Mouse (Mus musculus) hindbrain, embryonic 12.5 days (tissue): ENCODE results near the gene Spred2. TPM values are rescaled to one million over a fixed set of nuclear protein-coding genes. Genes with fewer than 3 reads are reported as not detected.

Source experiments
- ATAC-seq: fragments of 200-750 bp; cut with Nextera tagmentation; 2 replicates; pipeline ENCODE4 v1.8.0; 2017; ENCODE audit warnings: moderate TSS enrichment; ENCODE audit not compliant: low FRiP score
- H3K27ac ChIP-seq: fragments of 300-500 bp; sonication (generic); 2 replicates; pipeline ENCODE4 v1.5.1; 2016; ENCODE audit warnings: mild to moderate bottlenecking
- H3K27me3 ChIP-seq: fragments of 300-500 bp; sonication (generic); 2 replicates; pipeline ENCODE4 v1.6.1; 2016; ENCODE audit warnings: mild to moderate bottlenecking
- H3K36me3 ChIP-seq: fragments of 300-500 bp; sonication (generic); 2 replicates; pipeline ENCODE4 v1.6.1; 2016; ENCODE audit warnings: mild to moderate bottlenecking
- H3K4me1 ChIP-seq: fragments of 300-500 bp; sonication (generic); 2 replicates; pipeline ENCODE4 v1.6.1; 2016
- H3K4me2 ChIP-seq: fragments of 300-500 bp; sonication (generic); replicated peaks from 2 replicates; pipeline ENCODE4 v1.6.1; 2016; ENCODE audit warnings: mild to moderate bottlenecking
- H3K4me3 ChIP-seq: fragments of 300-500 bp; sonication (generic); 2 replicates; pipeline ENCODE4 v1.5.1; 2016; ENCODE audit warnings: mild to moderate bottlenecking
- H3K9ac ChIP-seq: fragments of 300-500 bp; sonication (generic); 2 replicates; pipeline ENCODE4 v1.6.1; 2016; ENCODE audit warnings: mild to moderate bottlenecking, moderate library complexity
- H3K9me3 ChIP-seq: fragments of 300-500 bp; sonication (generic); replicated peaks from 2 replicates; pipeline ENCODE4 v1.6.1; 2016; ENCODE audit warnings: mild to moderate bottlenecking
- WGBS: fragments of 180-500 bp; shearing (Covaris S2); methylation state at CpG from one replicate; pipeline ENCODE4 v1.1.7; 2016; 5-methylcytosine and 5-hydroxymethylcytosine counted together
- polyA plus RNA-seq: library from polyadenylated mRNA; unstranded; fragments of >200 nt; fragmentation: Nextera tagmentation; extraction: Ambion mirVana; gene quantifications from 2 replicates; pipeline ENCODE4 v1.2.1, GENCODE M21; 2016

Gene Spred2
- polyA plus RNA-seq, 1 experiment from 2014 or later: 6.8 TPM

DNA sequence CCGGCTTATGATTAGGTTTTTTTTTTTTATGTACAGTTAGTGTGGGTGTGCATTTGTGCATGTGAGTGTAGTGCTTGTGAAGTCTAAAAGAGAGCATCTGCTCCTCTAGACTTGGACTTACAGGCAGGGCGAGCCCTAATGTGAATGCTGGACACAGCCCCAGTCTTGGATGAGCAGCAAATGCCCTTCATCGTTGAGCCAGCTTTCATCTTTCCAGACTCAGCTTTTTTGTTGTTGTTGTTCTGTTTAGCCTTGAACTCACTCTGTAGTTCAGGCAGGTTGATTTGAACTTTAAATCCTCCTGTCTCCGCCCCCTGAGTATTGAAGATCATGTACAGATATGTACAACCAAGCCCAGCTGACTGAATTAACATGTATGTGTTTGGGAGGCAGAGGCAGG is 4.5 kb downstream of the Spred2 start:
- no peak overlapping the region for H3K4me3 ChIP-seq
- WGBS: 92% methylated on average over 4 of the region's 4 CpGs
- H3K4me2 ChIP-seq: no peak overlapping the region

DNA sequence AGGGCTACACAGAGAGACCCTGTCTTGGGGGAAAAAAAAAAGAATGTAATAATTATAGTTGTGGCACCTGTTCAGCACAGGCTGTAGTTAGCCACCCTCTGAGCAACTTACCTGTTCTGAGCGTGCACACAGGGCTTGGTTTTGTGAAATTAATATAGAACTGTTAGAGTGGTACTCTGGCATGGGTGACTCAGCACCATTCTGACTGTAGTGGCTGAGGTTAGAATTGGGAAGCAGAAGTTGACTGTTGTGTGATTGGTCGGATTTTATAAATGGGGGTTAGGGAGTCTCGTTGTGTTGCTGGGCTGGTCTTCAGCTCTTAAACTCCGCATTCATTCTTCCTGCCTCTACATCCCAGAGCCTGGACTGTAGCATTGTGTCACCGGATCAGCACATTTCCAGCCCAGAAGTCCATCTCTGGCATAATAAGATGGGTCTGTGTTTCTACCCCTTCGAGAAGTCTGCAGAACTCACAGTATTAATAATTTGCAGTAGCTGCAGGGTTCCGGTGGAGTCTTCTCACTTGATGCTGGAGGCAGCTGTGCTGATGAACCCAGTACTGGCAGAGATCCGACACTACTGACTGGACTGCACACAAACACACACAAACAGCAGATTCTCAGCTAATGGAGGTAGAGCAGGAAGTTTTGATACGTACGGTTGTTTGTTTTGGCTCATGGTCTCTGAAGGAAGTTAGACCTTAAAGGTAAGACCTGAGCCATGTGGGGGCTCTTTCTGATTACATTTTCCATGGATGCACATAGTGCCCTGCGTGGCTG is 5.1 kb downstream of the Spred2 start:
- Histone ChIP-seq H3K36me3 (no peaks in the 10 kb centered on the region), H3K4me1 (peaks cover 15% of the 10 kb centered on the region), H3K4me2 (no peak overlapping the region), H3K9ac (no peak overlapping the region), H3K4me3 (no peak overlapping the region), H3K27me3 (no peaks in the 10 kb centered on the region), H3K27ac (no peak overlapping the region), H3K9me3 (no peaks in the 10 kb centered on the region)
- 77% methylated on average over 11 of the region's 11 CpGs for WGBS
- no peak for ATAC-seq

More for the DNA sequence above, 4.5 kb downstream of the Spred2 start:
- H3K4me1 ChIP-seq: peaks cover 15% of the 10 kb centered on the region
- no peak overlapping the region for H3K27ac ChIP-seq
- no peak overlapping the region for H3K9ac ChIP-seq
- H3K27me3 ChIP-seq: no peaks in the 10 kb centered on the region
- ATAC-seq: no peak
- H3K9me3 ChIP-seq: no peaks in the 10 kb centered on the region
- H3K36me3 ChIP-seq: no peaks in the 10 kb centered on the region

DNA sequence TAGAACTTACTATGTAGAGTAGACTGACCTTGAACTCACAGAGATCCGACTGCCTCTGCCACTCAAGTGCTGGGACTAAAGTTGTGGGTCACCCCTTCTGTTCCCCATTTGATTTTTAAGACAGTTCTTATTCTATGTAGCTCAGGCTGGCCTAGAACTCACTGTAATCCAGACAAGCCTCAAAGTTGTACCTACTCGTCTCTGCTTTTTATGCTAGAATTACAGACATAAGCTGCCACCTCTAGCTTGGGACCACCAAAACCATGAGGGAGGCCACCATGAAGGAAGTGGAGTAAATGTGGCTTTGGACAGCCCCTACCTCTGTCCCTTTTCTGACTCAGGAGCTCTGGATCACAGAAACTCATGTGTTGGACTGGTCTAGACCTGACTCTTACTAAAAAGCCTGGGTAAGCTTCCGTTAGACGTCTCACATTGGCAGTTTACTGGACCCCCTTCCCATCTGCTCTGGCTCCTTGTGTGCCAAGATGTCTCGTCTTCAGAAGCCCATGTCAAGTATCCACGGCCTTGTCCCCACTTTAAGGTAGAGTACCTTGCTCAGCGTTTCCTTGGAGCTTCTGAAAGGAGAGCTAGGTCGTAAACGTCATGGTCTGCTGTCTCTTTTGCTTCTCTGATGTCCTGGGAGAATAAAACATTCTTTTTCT is 7.5 kb downstream of the Spred2 start:
- ATAC-seq: no peak
- Histone ChIP-seq H3K36me3 (no peaks in the 10 kb centered on the region), H3K4me1 (peaks cover 12% of the 10 kb centered on the region), H3K4me2 (no peak overlapping the region), H3K9ac (no peak overlapping the region), H3K4me3 (no peak overlapping the region), H3K27ac (no peak overlapping the region), H3K27me3 (no peaks in the 10 kb centered on the region), H3K9me3 (no peaks in the 10 kb centered on the region)
- 93% methylated on average over 9 of the region's 9 CpGs for WGBS

DNA sequence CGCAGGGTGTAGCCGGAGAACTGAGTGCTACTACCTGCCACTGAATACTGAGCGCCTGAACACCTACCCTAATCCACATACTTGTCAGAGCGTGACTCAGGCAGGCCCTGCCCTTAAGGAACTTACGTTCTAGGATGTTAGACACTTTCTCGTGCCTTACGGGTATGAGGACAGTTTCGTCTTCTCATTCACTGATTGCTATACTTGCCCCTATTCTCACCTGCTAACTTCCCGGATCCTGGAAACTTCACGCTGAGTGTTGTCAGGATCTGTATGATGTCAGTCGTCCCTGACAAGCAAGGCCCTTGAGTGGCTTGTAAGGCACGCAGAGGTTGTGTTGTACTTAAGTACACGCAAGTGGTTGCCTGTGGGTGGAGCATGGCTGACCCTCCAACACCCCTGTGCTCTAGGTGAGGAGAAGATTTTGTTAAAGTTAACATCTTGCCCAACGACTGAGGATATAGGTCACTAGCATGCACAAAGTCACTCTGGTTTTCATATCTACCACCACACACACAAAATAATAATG is 8.9 kb downstream of the Spred2 start:
- no peak for ATAC-seq
- Histone ChIP-seq H3K4me1 (peaks cover 9% of the 10 kb centered on the region; the same call in 1 of the 2 replicates), H3K36me3 (no peaks in the 10 kb centered on the region), H3K9ac (no peak overlapping the region), H3K4me2 (no peak overlapping the region), H3K9me3 (no peaks in the 10 kb centered on the region), H3K27ac (no peak overlapping the region), H3K4me3 (no peak overlapping the region), H3K27me3 (no peaks in the 10 kb centered on the region)
- WGBS: 92% methylated on average over 14 of the region's 14 CpGs

DNA sequence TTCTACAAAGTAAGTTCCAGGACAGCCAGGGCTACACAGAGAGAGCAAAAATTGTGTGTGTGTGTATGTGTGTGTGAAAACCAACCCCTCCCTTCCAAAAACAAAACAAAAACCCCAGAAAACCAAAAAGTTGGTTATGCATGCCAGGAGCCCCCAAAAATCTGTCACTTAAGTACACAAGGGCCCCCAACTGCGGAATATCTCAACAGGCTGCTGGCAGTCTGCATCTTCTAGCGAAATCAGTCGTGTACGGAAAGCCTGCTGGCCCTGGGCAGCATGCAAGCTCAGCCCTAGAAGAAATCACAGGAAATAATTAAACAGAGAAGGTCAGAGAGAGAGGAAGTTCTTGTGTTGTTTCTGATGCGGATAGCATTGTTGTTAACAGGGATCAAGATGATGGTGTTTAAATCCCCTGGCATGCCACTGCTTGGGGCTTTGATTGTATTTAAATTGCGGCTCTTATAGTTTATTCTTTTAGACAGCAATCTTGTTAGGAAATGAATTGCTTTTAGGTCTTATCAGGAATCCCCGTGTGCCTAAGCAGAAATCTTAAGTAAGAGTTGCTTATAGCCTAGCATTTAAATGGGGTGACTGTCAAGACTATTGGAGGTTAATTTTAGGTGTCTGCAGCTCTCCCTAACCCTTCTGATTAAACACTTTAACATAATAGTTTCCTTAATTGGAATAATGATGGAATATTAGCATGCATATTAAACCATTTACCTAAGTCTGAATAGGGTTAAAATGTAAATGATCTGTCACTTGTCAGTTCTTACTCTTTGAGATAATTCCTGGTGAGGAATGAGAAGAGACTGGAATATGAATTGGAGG is 11.6 kb downstream of the Spred2 start:
- H3K4me2 ChIP-seq: no peak overlapping the region
- no peaks in the 10 kb centered on the region for H3K36me3 ChIP-seq
- peaks cover 9% of the 10 kb centered on the region; the same call in 1 of the 2 replicates for H3K4me1 ChIP-seq
- no peaks in the 10 kb centered on the region for H3K27me3 ChIP-seq
- 68% methylated on average over 7 of the region's 7 CpGs for WGBS
- no peak overlapping the region for H3K4me3 ChIP-seq
- H3K27ac ChIP-seq: no peak overlapping the region
- no peak for ATAC-seq
- no peak overlapping the region for H3K9ac ChIP-seq
- no peaks in the 10 kb centered on the region for H3K9me3 ChIP-seq

DNA sequence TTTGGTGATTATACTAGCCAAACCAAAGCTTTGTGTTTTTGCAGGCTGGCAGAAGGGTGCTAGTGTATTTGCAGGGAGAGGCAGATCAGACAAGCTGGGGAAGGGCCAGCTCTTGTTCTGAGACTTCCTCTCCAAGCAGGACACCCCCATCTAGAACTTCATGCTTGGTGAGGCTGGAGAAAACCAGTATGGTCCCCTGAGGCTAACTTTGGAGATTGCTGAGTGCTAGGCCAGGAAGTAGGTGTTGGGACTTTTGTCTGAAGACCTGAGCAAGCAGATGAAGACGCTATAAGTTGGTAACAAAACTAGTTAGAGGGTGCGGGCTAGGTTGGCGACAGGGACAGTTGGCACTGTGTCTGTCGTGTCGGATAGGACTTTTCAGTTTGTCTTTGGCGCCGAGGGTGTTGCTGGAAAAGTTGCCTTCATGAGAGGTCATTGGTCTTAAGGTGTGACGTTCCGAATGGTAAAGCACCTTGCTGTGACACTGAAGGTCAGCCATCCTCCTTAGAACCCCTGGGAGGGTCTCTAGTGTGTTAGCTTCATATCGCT is 14.4 kb downstream of the Spred2 start:
- ATAC-seq: no peak
- H3K4me3 ChIP-seq: no peak overlapping the region
- H3K36me3 ChIP-seq: no peaks in the 10 kb centered on the region
- no peak overlapping the region for H3K27ac ChIP-seq
- H3K9me3 ChIP-seq: no peaks in the 10 kb centered on the region
- 97% methylated on average over 10 of the region's 10 CpGs for WGBS
- no peak overlapping the region for H3K4me2 ChIP-seq
- no peaks in the 10 kb centered on the region for H3K27me3 ChIP-seq
- H3K4me1 ChIP-seq: peaks cover 15% of the 10 kb centered on the region
- H3K9ac ChIP-seq: no peak overlapping the region

DNA sequence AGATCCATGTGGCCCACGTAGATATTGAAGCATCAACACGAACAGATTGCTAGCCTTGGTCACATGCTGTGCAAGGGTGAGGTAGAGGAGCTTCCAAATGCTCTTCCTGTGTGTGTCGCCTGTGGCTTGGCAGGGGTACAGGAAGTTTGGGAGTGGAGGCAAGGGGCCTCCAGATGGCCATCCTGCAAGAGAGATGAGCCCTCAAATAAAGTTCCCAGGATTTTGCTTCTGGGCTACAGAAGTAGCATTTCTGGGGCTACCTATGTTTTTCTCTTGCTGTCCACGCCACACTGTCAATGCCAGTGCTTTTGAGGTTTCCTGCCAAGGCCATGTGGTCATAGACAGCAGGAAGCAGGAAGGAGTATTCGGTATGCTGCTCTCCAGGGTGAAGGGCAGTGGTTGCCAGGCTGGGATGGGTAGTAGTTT is 15.1 kb downstream of the Spred2 start:
- Histone ChIP-seq H3K4me3 (no peak overlapping the region), H3K9ac (no peak overlapping the region), H3K4me2 (no peak overlapping the region), H3K36me3 (no peaks in the 10 kb centered on the region), H3K27me3 (no peaks in the 10 kb centered on the region), H3K4me1 (peaks cover 15% of the 10 kb centered on the region), H3K27ac (no peak overlapping the region), H3K9me3 (no peaks in the 10 kb centered on the region)
- ATAC-seq: no peak
- WGBS: 80% methylated on average over 5 of the region's 5 CpGs

DNA sequence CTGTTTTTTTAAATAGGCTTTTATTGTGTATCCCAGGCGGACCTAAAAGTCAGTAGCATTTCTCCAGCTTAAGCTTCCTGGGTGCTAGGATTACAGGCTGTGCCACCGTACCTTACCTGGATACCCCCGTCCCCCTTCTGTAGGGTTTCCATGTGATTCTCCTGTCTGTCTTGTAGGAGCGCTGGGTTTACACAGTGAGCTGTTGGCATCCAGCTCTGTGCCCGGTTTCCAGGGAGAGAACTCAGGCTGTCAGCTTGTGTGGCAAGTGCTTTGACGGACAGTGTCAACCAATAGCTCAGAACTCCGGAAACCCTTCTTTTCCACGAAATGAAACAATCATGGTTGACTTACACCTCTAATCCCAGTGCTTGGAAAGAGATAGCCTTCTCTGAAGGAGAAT is 15.7 kb downstream of the Spred2 start:
- 93% methylated on average over 8 of the region's 8 CpGs for WGBS
- no peak for ATAC-seq
- no peak overlapping the region for H3K27ac ChIP-seq
- no peaks in the 10 kb centered on the region for H3K9me3 ChIP-seq
- no peaks in the 10 kb centered on the region for H3K36me3 ChIP-seq
- H3K27me3 ChIP-seq: no peaks in the 10 kb centered on the region
- H3K4me3 ChIP-seq: no peak overlapping the region
- H3K9ac ChIP-seq: no peak overlapping the region
- peaks cover 15% of the 10 kb centered on the region for H3K4me1 ChIP-seq
- H3K4me2 ChIP-seq: no peak overlapping the region

DNA sequence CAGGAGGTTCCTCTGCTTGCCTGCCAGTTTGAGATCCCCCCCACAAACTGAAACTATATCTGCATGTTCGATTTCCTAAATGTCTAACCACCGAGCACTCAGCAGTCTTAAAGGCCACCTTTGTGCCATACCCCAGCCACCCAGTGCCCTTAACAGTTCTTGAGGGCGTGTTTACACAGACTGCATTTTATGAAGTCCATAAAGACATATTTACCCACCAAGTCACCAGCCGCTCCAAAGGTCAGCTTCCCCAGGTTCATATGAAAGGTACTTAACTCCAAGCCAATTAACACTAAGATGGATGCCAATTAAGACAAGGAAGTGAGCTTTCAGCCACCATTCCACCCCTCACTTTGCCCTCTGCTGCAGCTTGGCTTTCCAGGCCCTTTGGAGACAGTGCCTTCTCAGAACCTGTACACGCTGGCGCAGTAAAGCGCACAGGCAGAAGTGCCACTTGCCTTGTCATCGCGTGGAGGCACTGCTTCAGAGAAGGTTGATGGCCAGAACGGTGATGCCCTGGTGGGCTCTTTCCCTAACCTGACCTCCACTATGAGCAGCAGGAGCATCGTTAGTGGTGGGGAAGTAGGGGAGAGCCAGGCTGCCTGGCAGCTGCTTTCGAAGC is 17.1 kb downstream of the Spred2 start:
- Histone ChIP-seq H3K4me1 (peaks cover 10% of the 10 kb centered on the region), H3K4me2 (no peak overlapping the region), H3K27ac (no peak overlapping the region), H3K36me3 (no peaks in the 10 kb centered on the region; the same call in 1 of the 2 replicates), H3K9ac (0 out of 2 replicates have a peak overlapping the region, but pooled peaks have one; percentile 33), H3K4me3 (no peak overlapping the region), H3K9me3 (no peaks in the 10 kb centered on the region), H3K27me3 (no peaks in the 10 kb centered on the region)
- WGBS: 86% methylated on average over 12 of the region's 12 CpGs
- ATAC-seq: no peak

DNA sequence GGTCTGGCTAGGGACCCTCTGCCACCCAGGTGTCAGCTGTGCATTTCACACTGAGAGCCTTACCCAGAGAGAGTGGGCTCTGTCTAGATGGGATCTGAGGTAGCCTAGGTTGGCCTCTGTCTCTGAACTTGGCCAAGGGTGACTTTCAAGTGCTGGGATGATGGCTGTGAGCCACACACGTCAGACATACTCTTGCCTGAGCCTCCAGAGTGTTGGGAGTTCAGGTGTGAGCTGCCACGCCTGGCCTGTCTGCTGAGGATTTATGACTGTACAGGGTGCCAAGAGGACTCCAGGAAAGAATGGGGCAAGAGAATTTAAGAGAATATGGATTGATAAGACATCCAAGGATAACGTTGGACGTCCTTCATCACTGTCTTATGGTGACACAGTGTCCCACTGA is 17.8 kb downstream of the Spred2 start:
- no peak overlapping the region for H3K9ac ChIP-seq
- H3K27ac ChIP-seq: no peak overlapping the region
- H3K4me3 ChIP-seq: no peak overlapping the region
- no peaks in the 10 kb centered on the region for H3K27me3 ChIP-seq
- H3K4me2 ChIP-seq: no peak overlapping the region
- H3K9me3 ChIP-seq: no peaks in the 10 kb centered on the region
- 84% methylated on average over 4 of the region's 4 CpGs for WGBS
- H3K4me1 ChIP-seq: peaks cover 10% of the 10 kb centered on the region
- H3K36me3 ChIP-seq: no peaks in the 10 kb centered on the region; the same call in 1 of the 2 replicates
- no peak for ATAC-seq

DNA sequence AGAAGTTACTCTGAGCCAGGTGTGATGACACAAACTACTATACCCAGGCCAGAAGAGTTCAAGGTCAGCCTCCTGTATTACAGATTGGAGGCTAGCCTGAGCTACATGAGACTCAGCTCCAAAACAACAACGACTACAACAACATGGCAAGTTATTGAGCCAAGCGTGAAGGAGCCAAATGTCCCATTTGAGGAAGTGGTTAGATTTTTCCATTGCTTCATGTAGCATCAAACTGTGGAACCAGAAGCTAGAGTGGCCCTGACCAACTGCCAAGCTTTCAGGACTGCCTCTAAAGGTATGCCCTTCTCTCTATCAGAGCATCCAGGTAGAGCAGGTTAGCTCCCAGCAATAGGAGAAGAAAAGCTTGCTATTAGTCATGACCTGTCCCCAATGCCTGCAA is 19.6 kb downstream of the Spred2 start:
- no peaks in the 10 kb centered on the region; the same call in 1 of the 2 replicates for H3K36me3 ChIP-seq
- no peak overlapping the region for H3K4me3 ChIP-seq
- no peak for ATAC-seq
- no peak overlapping the region for H3K27ac ChIP-seq
- H3K4me1 ChIP-seq: peaks cover 19% of the 10 kb centered on the region
- WGBS: 98% methylated on average over 2 of the region's 2 CpGs
- no peaks in the 10 kb centered on the region for H3K27me3 ChIP-seq
- H3K9ac ChIP-seq: no peak overlapping the region
- H3K9me3 ChIP-seq: no peaks in the 10 kb centered on the region
- no peak overlapping the region for H3K4me2 ChIP-seq
